Mouse (Mus musculus) forebrain, embryonic 11.5 days (tissue): ENCODE measurements around the gene Olfr53. TPM values are rescaled to one million over a fixed set of nuclear protein-coding genes. Genes with fewer than 3 reads are reported as not detected.
"Not testable (repeated sequence)": the region's sequence is repeated elsewhere in the genome, so short reads cannot be mapped to it uniquely, and the experiment has no call there.

Source experiments
- ATAC-seq: fragments of 200-750 bp; cut with Nextera tagmentation; replicated peaks from 2 replicates; pipeline ENCODE4 v1.8.0; 2017; ENCODE audit warnings: moderate TSS enrichment; ENCODE audit not compliant: low FRiP score
- DNase-seq: peaks from one replicate; pipeline ENCODE4 v3.0.0-alpha.2; 2017; ENCODE audit warnings: low spot score
- H3K27ac ChIP-seq: fragments of 300-500 bp; sonication (generic); 2 replicates; pipeline ENCODE4 v1.5.1; 2014; ENCODE audit warnings: low read depth, low read length
- H3K27me3 ChIP-seq: fragments of 300-500 bp; sonication (generic); 2 replicates; pipeline ENCODE4 v1.6.1; 2014; ENCODE audit warnings: mild to moderate bottlenecking, low read length, mixed read lengths; ENCODE audit not compliant: control insufficient read depth, insufficient read depth
- H3K36me3 ChIP-seq: fragments of 300-500 bp; sonication (generic); 2 replicates; pipeline ENCODE4 v1.6.1; 2014; ENCODE audit warnings: mild to moderate bottlenecking, low read length, moderate library complexity, mixed read lengths; ENCODE audit not compliant: control insufficient read depth, insufficient read depth
- H3K4me1 ChIP-seq: fragments of 300-500 bp; sonication (generic); replicated peaks from 2 replicates; pipeline ENCODE4 v1.6.1; 2014; ENCODE audit warnings: low read length, mixed read lengths; ENCODE audit not compliant: control insufficient read depth, insufficient read depth
- H3K4me2 ChIP-seq: fragments of 300-500 bp; sonication (generic); 2 replicates; pipeline ENCODE4 v1.6.1; 2014; ENCODE audit warnings: low read depth, mild to moderate bottlenecking, low read length, moderate library complexity, mixed read lengths; ENCODE audit not compliant: severe bottlenecking
- H3K4me3 ChIP-seq: fragments of 300-500 bp; sonication (generic); 2 replicates; pipeline ENCODE4 v1.5.1; 2014; ENCODE audit warnings: low read depth, low read length
- H3K9ac ChIP-seq: fragments of 300-500 bp; sonication (generic); 2 replicates; pipeline ENCODE4 v1.6.1; 2014; ENCODE audit warnings: low read length
- H3K9me3 ChIP-seq: fragments of 300-500 bp; sonication (generic); 2 replicates; pipeline ENCODE4 v1.6.1; 2016; ENCODE audit warnings: low read length, mixed read lengths; ENCODE audit not compliant: control insufficient read depth
- WGBS: fragments of 180-500 bp; shearing (Covaris S2); extraction: QIAGEN DNeasy Blood & Tissue Kit; methylation state at CpG from one replicate; pipeline ENCODE4 v1.1.7; 2014; 5-methylcytosine and 5-hydroxymethylcytosine counted together
- polyA plus RNA-seq: library from polyadenylated mRNA; unstranded; fragments of >200 nt; fragmentation: Nextera tagmentation; extraction: Ambion mirVana; gene quantifications from 2 replicates; pipeline ENCODE4 v1.2.1, GENCODE M21; 2014

The Olfr53 gene
- not detected in 2 replicates for polyA plus RNA-seq

GRCm38 (mm10) chr7:140646152-140646551 is at the start of gene Olfr53:
Gene Olfr53, plus strand, starts transcription at chr7:140646452.
- Histone ChIP-seq H3K27me3 (no peaks in the 10 kb centered on the region), H3K4me2 (no peak within 1 kb of the TSS), H3K36me3 (no peaks in the 10 kb centered on the region), H3K9ac (no peak within 1 kb of the TSS), H3K27ac (no peak within 1 kb of the TSS), H3K9me3 (no peaks in the 10 kb centered on the region), H3K4me3 (no peak within 1 kb of the TSS), H3K4me1 (no peaks in the 10 kb centered on the region)
- 79% methylated on average over 1 of the region's 1 CpGs for WGBS
- DNase-seq (no peak), ATAC-seq (no peak)

DNA sequence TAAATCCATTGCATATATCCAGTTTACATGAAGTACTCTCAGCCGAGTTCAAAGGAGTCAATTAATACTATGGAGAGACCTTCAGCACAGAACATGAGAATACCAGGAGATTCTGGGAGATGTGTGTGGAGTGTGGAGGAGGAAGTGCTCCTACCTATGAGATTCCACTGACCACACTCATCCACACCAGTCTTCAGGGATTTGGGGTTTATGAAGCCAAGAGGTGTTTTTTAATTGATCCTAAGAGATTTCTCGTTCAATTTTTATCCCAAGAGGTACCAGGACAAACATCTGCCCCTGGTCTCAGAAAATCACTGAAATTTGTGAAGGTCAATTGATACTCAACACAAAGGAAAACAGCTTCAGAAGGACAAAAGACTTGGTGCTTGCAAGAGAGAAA is 45.3 kb upstream of the Olfr53 start, which contains the start of gene Olfr46:
Gene Olfr46, plus strand, starts transcription at position 301 of the 400 bp plus-strand sequence.
- not testable (repeated sequence) for H3K27me3 ChIP-seq, H3K4me1 ChIP-seq, H3K4me2 ChIP-seq, H3K9ac ChIP-seq, H3K9me3 ChIP-seq, DNase-seq, H3K36me3 ChIP-seq, H3K4me3 ChIP-seq, H3K27ac ChIP-seq, ATAC-seq
- WGBS, result 83% methylated on average over 2 of the region's 2 CpGs

DNA sequence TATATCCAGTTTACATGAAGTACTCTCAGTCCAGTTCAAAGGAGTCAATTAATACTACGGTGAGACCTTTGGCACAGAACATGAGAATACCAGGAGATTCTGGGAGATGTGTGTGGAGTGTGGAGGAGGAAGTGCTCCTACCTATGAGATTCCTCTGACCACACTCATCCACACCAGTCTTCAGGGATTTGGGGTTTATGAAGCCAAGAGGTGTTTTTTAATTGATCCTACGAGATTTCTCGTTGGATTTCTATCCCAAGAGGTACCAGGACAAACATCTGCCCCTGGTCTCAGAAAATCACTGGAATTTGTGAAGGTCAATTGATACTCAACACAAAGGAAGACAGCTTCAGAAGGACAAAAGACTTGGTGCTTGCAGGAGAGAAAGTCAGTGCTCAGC is 17.6 kb upstream of the Olfr53 start, which contains the start of gene Olfr61:
Gene Olfr61, plus strand, starts transcription at position 301 of the 400 bp plus-strand sequence.
- not testable (repeated sequence) for H3K4me3 ChIP-seq, DNase-seq, H3K36me3 ChIP-seq, H3K4me2 ChIP-seq, H3K9me3 ChIP-seq, H3K4me1 ChIP-seq, ATAC-seq, H3K27me3 ChIP-seq, H3K9ac ChIP-seq, H3K27ac ChIP-seq
- 92% methylated on average over 3 of the region's 3 CpGs for WGBS

- no peak overlapping the region for H3K9ac ChIP-seq
- H3K36me3 ChIP-seq, result no peaks in the 10 kb centered on the region
- ATAC-seq, result no peak
- H3K4me1 ChIP-seq, result no peaks in the 10 kb centered on the region
- H3K4me3 ChIP-seq, result no peak overlapping the region
- no peak overlapping the region for H3K4me2 ChIP-seq
- DNase-seq, result no peak
- no peak overlapping the region for H3K27ac ChIP-seq
- no peaks in the 10 kb centered on the region for H3K9me3 ChIP-seq
- H3K27me3 ChIP-seq, result no peaks in the 10 kb centered on the region
- 86% methylated on average over 1 of the region's 1 CpGs for WGBS
Measured at GRCm38 (mm10) chr7:140630559-140630958, 15.7 kb upstream of the Olfr53 start.

DNA sequence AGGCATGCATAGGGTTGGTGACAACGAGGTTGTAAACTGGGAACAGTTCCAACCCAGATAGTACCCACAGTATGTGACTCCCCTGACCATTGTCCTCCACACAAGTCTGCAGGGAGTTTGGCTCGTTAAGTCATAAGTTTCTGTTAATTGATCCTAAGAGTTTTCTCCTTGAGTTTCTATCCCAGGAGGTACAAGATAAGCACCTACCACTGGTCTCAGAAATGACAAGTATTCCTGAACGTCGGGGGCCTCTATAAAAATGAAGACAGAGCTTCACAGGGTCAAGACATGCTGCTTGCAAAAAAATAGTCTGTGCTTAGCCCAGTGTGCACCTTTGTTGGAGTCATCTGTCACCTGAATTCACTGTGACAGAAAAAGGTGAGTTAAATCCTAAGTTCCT is 13.4 kb downstream of the Olfr53 start, which contains the start of gene Olfr539:
Gene Olfr539, plus strand, starts transcription at position 301 of the 400 bp plus-strand sequence.
- no peak within 1 kb of the TSS for H3K27ac ChIP-seq
- H3K36me3 ChIP-seq, result no peaks in the 10 kb centered on the region
- H3K27me3 ChIP-seq, result no peaks in the 10 kb centered on the region
- no peak within 1 kb of the TSS for H3K4me2 ChIP-seq
- H3K9me3 ChIP-seq, result no peaks in the 10 kb centered on the region
- H3K4me1 ChIP-seq, result no peaks in the 10 kb centered on the region
- no peak within 1 kb of the TSS for H3K4me3 ChIP-seq
- no peak for DNase-seq
- no peak within 1 kb of the TSS for H3K9ac ChIP-seq
- WGBS, result 78% methylated on average over 4 of the region's 4 CpGs
- no peak for ATAC-seq

DNA sequence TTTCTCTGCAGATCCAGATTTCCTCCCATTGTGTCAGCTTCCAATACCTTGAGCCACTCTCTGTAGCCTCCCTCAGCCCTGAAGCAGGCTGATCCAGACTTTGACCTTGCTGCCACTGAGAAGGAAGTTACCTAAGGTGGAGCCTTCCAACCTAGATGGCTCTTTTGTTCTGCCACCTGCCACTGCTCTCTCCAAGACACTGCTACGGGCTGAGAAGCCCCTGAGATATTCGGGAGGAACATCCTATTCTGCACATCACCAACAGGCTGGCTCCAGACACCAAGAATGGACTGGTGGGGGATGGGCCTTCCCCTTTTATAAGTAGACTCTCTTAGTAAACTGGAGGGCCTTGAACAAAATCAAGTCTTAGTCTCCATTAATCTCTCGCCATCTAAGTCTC is 24.4 kb downstream of the Olfr53 start:
- not testable (repeated sequence) for H3K27me3 ChIP-seq, DNase-seq, H3K36me3 ChIP-seq, ATAC-seq, H3K9ac ChIP-seq, H3K27ac ChIP-seq, H3K4me2 ChIP-seq, H3K4me3 ChIP-seq, H3K4me1 ChIP-seq, H3K9me3 ChIP-seq
- WGBS, result 91% methylated on average over 3 of the region's 3 CpGs

DNA sequence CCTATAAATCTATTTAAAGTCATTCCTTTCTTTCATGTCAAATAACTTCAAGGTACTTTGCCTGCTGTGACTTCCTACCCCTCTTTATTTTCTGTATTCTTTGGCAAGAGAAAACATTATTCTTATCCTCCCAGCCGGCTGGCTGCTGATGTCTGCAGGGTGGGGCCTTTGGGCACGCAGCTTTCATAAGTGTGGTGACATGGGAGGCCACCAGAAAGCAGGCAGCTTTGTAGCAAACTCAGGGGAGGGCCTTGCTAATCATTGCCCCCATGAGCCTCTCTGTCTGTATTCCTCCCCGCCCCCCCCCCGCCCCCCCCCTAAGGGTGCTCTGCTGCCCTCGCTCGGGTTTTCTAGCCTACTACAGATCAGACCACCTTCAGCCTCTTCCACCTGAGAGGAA is 29.6 kb downstream of the Olfr53 start:
- Histone ChIP-seq H3K9me3 (no peaks in the 10 kb centered on the region), H3K9ac (no peak overlapping the region), H3K4me1 (peaks cover 4% of the 10 kb centered on the region), H3K4me2 (no peak overlapping the region), H3K36me3 (no peaks in the 10 kb centered on the region), H3K27me3 (no peaks in the 10 kb centered on the region), H3K4me3 (no peak overlapping the region), H3K27ac (no peak overlapping the region)
- DNase-seq, result no peak
- 9% methylated on average over 5 of the region's 6 CpGs for WGBS
- no peak for ATAC-seq

GRCm38 (mm10) chr7:140679591-140679990 is 33.3 kb downstream of the Olfr53 start:
- not testable (repeated sequence) for DNase-seq, H3K4me2 ChIP-seq, H3K27ac ChIP-seq, H3K27me3 ChIP-seq, H3K4me3 ChIP-seq, H3K4me1 ChIP-seq, ATAC-seq, H3K9ac ChIP-seq, H3K9me3 ChIP-seq, H3K36me3 ChIP-seq
- WGBS, result 69% methylated on average over 4 of the region's 4 CpGs

DNA sequence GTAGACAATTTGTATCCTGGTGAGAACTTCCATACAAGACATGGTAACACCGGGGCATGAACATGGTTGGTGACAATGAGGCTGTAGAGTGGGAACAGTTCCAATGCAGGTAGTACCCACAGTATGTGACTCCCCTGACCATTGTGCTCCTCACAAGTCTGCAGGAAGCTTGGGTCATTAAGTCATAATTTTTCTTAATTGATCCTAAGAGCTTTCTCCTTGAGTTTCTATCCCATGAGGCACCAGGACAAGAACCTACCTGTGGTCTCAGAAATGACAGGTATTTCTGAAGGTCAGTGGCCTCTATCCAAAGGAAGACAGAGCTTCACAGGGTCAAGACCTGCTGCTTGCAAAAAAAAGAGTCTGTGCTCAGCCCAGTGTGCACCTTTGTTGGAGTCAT is 35.4 kb downstream of the Olfr53 start, which contains the start of gene Olfr45:
Gene Olfr45, plus strand, starts transcription at position 301 of the 400 bp plus-strand sequence.
- ATAC-seq, result no peak
- H3K9ac ChIP-seq, result no peak within 1 kb of the TSS
- WGBS, result 79% methylated on average over 1 of the region's 1 CpGs
- DNase-seq, result no peak
- no peaks in the 10 kb centered on the region for H3K9me3 ChIP-seq
- no peaks in the 10 kb centered on the region for H3K4me1 ChIP-seq
- no peak within 1 kb of the TSS for H3K27ac ChIP-seq
- no peak within 1 kb of the TSS for H3K4me2 ChIP-seq
- H3K4me3 ChIP-seq, result no peak within 1 kb of the TSS
- H3K27me3 ChIP-seq, result no peaks in the 10 kb centered on the region
- no peaks in the 10 kb centered on the region for H3K36me3 ChIP-seq
